Mouse (Mus musculus): ENCODE results near the gene Gm28048.

DNA sequence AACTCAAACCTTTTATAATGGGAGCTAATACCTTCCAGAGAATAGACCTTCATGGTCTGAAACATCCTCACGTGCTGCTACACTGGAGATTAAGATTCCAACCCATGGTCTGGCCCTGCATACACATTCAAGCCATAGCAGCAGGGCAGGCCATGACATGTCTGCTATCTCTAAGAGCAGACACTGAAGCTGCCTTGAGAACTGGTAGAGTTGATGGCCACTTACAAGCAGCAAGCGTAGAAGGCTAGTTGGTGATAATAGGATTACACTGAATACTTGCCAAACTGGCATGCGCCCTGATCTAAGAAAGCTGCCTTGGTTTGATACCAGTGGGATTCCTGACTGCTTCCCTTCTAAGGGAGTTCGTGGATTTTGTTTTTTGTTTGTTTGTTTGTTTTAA, 68.1 kb downstream of the Gm28048 start:
- TF ChIP-seq CTCF (IDR thresholded peaks at IDR 0.05; ENCODE audit: extremely low read depth, insufficient read depth, insufficient read length, insufficient replicate concordance) (no peak), POLR2A (IDR thresholded peaks at IDR 0.05; ENCODE audit: low read depth, low read length) (no peak)
